Mouse (Mus musculus) hindbrain, embryonic 13.5 days (tissue): ENCODE measurements at regions not wholly inside any gene's neighbourhood (a gene's known extent, or its start where the extent isn't known, plus 50 kb on each side); places are given as distances from the start of the nearest gene placed in this dataset.
A peak's percentile ranks its signal among the peaks of the same experiment; 100 is the strongest.

Experiments
- ATAC-seq: fragments of 200-750 bp; cut with Nextera tagmentation; 2 replicates; pipeline ENCODE4 v1.8.0; 2017; ENCODE audit warnings: moderate TSS enrichment; ENCODE audit not compliant: low FRiP score
- H3K27ac ChIP-seq: fragments of 300-500 bp; sonication (generic); 2 replicates; pipeline ENCODE4 v1.5.1; 2015; ENCODE audit warnings: inconsistent platforms, mild to moderate bottlenecking, moderate library complexity
- H3K27me3 ChIP-seq: fragments of 300-500 bp; sonication (generic); 2 replicates; pipeline ENCODE4 v1.6.1; 2015; ENCODE audit warnings: mild to moderate bottlenecking, inconsistent platforms
- H3K36me3 ChIP-seq: fragments of 300-500 bp; sonication (generic); 2 replicates; pipeline ENCODE4 v1.6.1; 2015; ENCODE audit warnings: mild to moderate bottlenecking, inconsistent platforms
- H3K4me1 ChIP-seq: fragments of 300-500 bp; sonication (generic); replicated peaks from 2 replicates; pipeline ENCODE4 v1.6.1; 2015; ENCODE audit warnings: inconsistent platforms
- H3K4me2 ChIP-seq: fragments of 300-500 bp; sonication (generic); 2 replicates; pipeline ENCODE4 v1.6.1; 2015; ENCODE audit warnings: inconsistent platforms, mild to moderate bottlenecking, moderate library complexity
- H3K4me3 ChIP-seq: fragments of 300-500 bp; sonication (generic); 2 replicates; pipeline ENCODE4 v1.5.1; 2015; ENCODE audit warnings: mild to moderate bottlenecking, inconsistent platforms
- H3K9ac ChIP-seq: fragments of 300-500 bp; sonication (generic); 2 replicates; pipeline ENCODE4 v1.6.1; 2015; ENCODE audit warnings: mild to moderate bottlenecking, inconsistent platforms
- H3K9me3 ChIP-seq: fragments of 300-500 bp; sonication (generic); 2 replicates; pipeline ENCODE4 v1.6.1; 2016; ENCODE audit warnings: inconsistent platforms
- WGBS: fragments of 180-500 bp; shearing (Covaris S2); methylation state at CpG from one replicate; pipeline ENCODE4 v1.1.7; 2015; 5-methylcytosine and 5-hydroxymethylcytosine counted together

DNA sequence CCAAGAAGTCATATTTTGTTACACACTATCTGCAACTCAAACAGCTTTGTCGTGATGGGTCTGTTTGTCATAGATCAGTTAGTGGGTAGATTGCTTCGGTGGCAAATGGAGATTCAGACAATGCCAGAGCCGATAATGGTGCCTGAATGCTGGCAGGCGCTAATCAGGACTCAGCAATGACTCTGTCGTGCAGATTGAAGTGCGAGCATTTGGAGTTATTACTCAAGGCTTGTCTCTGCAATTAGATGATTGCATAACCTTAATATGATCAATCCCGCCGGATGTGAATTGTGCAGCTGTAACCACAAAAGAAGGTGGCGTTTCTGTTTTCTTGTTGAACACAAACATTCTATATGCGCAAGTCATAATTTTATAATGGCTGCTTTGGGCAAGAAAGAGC, 88.8 kb upstream of the Mafb start:
- Histone ChIP-seq H3K4me1 (peaks cover 18% of the 10 kb centered on the region), H3K27ac (no peak overlapping the region), H3K4me2 (no peak overlapping the region), H3K27me3 (peaks cover 37% of the 10 kb centered on the region; the same call in 1 of the 2 replicates), H3K9me3 (no peaks in the 10 kb centered on the region), H3K4me3 (no peak overlapping the region), H3K9ac (no peak overlapping the region), H3K36me3 (no peaks in the 10 kb centered on the region)
- no peak for ATAC-seq
- WGBS = 75% methylated on average over 10 of the region's 10 CpGs

DNA sequence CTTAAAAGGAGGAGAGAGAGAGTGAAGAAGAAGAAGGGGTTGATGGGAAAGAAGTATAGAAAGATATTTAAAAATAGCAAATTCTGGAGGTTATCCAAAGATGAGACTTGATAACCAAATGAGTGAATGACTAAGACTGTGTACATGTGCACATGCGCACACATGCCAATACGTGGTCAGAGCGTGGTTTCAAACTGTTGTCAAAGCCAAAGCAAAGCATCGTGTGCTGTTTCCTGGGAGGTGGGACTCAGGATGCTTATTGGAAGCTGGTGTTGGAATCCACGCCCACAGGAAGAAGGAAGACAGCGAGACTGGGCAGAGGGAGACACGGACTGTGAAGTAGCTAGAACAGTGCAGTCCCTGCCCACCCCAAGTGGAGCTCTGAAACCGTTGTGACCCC, 89.8 kb upstream of the Mafb start:
- no peaks in the 10 kb centered on the region for H3K9me3 ChIP-seq
- peaks cover 34% of the 10 kb centered on the region; the same call in 1 of the 2 replicates for H3K27me3 ChIP-seq
- 86% methylated on average over 8 of the region's 8 CpGs for WGBS
- no peak for ATAC-seq
- no peak overlapping the region for H3K27ac ChIP-seq
- H3K9ac ChIP-seq = no peak overlapping the region
- H3K4me3 ChIP-seq = no peak overlapping the region
- H3K4me2 ChIP-seq = no peak overlapping the region
- peaks cover 8% of the 10 kb centered on the region for H3K4me1 ChIP-seq
- H3K36me3 ChIP-seq = no peaks in the 10 kb centered on the region

DNA sequence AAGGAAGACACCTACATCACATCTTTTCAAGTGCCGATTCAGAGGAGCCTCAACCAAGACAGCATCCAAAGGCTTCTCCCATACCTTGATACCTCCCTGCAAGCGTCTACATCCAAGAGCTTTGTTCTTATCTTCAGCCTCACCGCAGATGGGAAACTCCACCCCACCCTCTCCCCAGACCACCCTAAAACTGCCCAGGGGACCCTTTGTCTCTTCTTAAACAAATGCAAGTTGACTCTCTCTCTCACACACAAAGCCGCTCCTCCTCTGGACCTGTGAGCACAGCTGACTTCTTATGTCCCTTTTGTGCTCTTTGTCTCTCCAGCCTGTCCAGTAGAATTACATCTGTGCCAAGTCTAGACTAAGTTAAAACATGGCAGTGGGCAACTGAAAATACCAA, 104.7 kb upstream of the Mafb start:
- no peak overlapping the region for H3K27ac ChIP-seq
- peaks cover 11% of the 10 kb centered on the region for H3K4me1 ChIP-seq
- no peak for ATAC-seq
- H3K4me3 ChIP-seq = no peak overlapping the region
- 35% methylated on average over 4 of the region's 4 CpGs for WGBS
- H3K27me3 ChIP-seq = peaks cover 36% of the 10 kb centered on the region
- H3K9me3 ChIP-seq = no peaks in the 10 kb centered on the region
- H3K4me2 ChIP-seq = no peak overlapping the region
- H3K36me3 ChIP-seq = no peaks in the 10 kb centered on the region
- H3K9ac ChIP-seq = no peak overlapping the region

DNA sequence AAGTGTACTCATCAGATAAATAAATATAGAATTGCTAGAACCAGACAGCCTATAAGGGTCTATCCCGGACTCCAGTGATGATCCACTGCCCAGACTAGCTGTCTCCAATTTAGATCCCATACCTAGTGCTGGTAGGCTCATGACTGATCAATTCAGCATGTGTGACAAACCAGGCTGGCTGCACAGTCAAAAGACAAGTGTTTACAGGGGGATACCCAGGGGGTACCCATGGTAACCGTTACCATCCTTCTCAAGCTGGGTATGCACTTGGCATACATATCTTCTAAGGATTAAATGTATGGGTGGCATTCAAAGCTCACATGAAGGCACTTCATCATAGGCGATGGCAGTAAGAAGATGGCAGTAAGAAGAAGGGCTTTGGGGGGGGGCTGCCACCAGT, 109.3 kb upstream of the Mafb start:
- H3K4me2 ChIP-seq = no peak overlapping the region
- H3K9ac ChIP-seq = no peak overlapping the region
- H3K4me1 ChIP-seq = peaks cover 24% of the 10 kb centered on the region
- no peak for ATAC-seq
- 82% methylated on average over 3 of the region's 3 CpGs for WGBS
- H3K27ac ChIP-seq = no peak overlapping the region
- no peaks in the 10 kb centered on the region for H3K36me3 ChIP-seq
- peaks cover 43% of the 10 kb centered on the region for H3K27me3 ChIP-seq
- H3K4me3 ChIP-seq = no peak overlapping the region
- H3K9me3 ChIP-seq = no peaks in the 10 kb centered on the region

DNA sequence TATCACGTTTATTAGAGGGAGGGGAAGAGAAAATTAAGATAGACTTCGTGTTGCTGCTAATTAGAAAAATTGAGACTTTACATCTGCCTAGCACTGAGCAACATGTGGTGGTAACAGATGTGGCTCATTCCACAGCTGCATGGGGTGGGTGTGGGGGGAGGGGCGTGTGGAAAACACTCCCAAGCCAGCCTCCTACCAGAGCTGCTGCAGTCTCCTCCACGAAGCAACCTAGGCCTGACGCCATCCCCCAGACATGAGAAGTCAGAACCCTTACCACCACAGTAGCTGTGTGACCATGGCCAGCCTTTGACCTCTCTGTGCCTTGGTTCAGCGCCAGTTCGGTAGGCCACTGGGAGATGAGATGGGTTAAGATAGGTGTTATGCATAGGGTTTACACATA, 112.4 kb upstream of the Mafb start:
- no peaks in the 10 kb centered on the region for H3K9me3 ChIP-seq
- no peak for ATAC-seq
- WGBS = 67% methylated on average over 7 of the region's 7 CpGs
- peaks cover 62% of the 10 kb centered on the region for H3K27me3 ChIP-seq
- H3K4me2 ChIP-seq = no peak overlapping the region
- no peak overlapping the region for H3K4me3 ChIP-seq
- no peak overlapping the region for H3K27ac ChIP-seq
- H3K4me1 ChIP-seq = peaks cover 13% of the 10 kb centered on the region
- no peak overlapping the region for H3K9ac ChIP-seq
- no peaks in the 10 kb centered on the region for H3K36me3 ChIP-seq

DNA sequence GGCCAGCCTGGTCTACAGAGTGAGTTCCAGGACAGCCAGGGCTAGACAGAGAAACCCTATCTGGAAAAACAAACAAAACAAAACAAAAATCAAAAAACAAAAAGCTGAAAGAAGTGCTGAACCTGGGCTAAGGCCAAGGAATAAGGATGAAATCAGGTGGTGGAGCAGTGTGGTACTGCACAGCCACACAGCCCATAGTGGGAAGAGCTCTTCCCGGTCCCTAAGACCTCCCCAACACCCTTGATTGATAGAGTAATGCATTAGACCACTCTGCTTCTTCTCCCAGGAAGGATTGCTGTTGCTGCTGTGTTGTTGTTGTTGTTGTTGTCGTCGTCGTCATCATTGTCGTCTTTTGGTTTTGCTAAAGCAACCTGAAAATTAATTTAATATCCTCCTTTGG, 118.2 kb upstream of the Mafb start:
- Histone ChIP-seq H3K4me1 (peaks cover 6% of the 10 kb centered on the region), H3K36me3 (no peaks in the 10 kb centered on the region), H3K9ac (no peak overlapping the region), H3K27me3 (peaks cover 68% of the 10 kb centered on the region), H3K9me3 (no peaks in the 10 kb centered on the region), H3K4me2 (no peak overlapping the region), H3K27ac (no peak overlapping the region), H3K4me3 (no peak overlapping the region)
- 68% methylated on average over 5 of the region's 5 CpGs for WGBS
- no peak for ATAC-seq

DNA sequence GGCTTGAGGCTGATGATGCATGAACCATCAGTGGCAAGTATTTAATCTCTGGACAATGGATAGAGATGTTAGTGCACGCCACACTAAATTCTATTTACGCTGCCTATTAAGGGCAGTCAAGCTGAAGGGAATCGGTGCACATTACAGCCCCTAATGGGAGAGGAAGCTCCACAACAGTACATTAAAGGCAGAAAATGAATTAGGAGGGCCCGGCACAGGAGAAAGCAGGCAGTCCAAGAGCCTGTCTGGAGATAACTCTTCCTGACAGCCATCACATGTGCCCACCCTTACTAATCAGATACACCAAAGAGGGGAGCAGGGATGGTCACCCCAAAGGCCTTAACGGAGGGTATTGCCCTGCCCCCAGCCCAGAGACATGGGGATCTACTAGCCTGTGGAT, 118.7 kb upstream of the Mafb start:
- H3K4me2 ChIP-seq = no peak overlapping the region
- H3K27me3 ChIP-seq = peaks cover 68% of the 10 kb centered on the region
- no peak overlapping the region for H3K9ac ChIP-seq
- peaks cover 6% of the 10 kb centered on the region for H3K4me1 ChIP-seq
- no peak overlapping the region for H3K27ac ChIP-seq
- H3K9me3 ChIP-seq = no peaks in the 10 kb centered on the region
- no peaks in the 10 kb centered on the region for H3K36me3 ChIP-seq
- H3K4me3 ChIP-seq = no peak overlapping the region
- ATAC-seq = 0 out of 2 replicates have a peak, but pooled peaks have one; percentile 24
- 30% methylated on average over 5 of the region's 5 CpGs for WGBS

DNA sequence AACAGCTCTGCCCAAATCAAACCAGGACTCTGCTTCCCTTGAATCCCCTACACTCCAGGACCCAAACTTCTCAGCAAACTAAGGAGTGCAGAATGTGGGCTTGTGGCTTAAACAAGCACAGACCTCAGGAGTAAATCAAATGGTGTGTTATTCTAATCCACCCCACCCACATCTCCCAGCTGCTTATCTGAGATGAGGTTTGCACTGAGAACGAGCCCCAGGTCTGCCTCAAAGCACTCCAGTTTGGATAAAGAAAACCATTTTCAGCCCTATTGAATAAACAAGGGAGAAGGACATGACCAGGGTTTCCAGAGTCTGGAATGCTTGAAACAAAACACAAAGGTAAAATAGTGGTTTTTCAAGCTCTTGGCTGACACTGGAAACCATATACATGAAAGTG, 132.9 kb upstream of the Mafb start:
- Histone ChIP-seq H3K27ac (no peak overlapping the region), H3K36me3 (no peaks in the 10 kb centered on the region), H3K27me3 (peaks cover 88% of the 10 kb centered on the region), H3K9ac (no peak overlapping the region), H3K4me3 (no peak overlapping the region), H3K9me3 (no peaks in the 10 kb centered on the region), H3K4me2 (no peak overlapping the region), H3K4me1 (peaks cover 28% of the 10 kb centered on the region)
- ATAC-seq = no peak
- WGBS = 50% methylated on average over 1 of the region's 1 CpGs

DNA sequence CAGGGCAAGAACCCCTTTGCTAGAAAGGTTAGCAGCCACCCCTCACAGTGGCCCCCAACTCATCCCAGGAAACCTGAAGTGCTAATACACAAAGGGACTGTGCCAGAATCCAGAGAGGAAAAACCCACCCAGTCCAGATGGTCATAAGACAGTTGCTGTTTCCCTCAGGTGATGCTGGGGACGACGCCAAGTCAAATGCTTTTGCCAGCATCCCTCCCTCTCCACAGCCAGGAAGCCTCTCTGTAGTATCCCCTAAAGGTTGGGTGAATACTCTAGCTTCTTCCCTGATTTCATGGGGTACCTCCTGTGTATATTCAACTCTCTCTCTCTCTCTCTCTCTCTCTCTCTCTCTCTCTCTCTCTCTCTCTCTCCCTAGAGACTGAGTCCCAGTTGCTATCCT, 136.0 kb upstream of the Mafb start:
- no peaks in the 10 kb centered on the region for H3K9me3 ChIP-seq
- H3K4me3 ChIP-seq = no peak overlapping the region
- no peak for ATAC-seq
- no peaks in the 10 kb centered on the region for H3K36me3 ChIP-seq
- peaks cover 36% of the 10 kb centered on the region for H3K4me1 ChIP-seq
- H3K4me2 ChIP-seq = no peak overlapping the region
- WGBS = 68% methylated on average over 2 of the region's 2 CpGs
- no peak overlapping the region for H3K9ac ChIP-seq
- H3K27ac ChIP-seq = no peak overlapping the region
- H3K27me3 ChIP-seq = peaks cover 87% of the 10 kb centered on the region

DNA sequence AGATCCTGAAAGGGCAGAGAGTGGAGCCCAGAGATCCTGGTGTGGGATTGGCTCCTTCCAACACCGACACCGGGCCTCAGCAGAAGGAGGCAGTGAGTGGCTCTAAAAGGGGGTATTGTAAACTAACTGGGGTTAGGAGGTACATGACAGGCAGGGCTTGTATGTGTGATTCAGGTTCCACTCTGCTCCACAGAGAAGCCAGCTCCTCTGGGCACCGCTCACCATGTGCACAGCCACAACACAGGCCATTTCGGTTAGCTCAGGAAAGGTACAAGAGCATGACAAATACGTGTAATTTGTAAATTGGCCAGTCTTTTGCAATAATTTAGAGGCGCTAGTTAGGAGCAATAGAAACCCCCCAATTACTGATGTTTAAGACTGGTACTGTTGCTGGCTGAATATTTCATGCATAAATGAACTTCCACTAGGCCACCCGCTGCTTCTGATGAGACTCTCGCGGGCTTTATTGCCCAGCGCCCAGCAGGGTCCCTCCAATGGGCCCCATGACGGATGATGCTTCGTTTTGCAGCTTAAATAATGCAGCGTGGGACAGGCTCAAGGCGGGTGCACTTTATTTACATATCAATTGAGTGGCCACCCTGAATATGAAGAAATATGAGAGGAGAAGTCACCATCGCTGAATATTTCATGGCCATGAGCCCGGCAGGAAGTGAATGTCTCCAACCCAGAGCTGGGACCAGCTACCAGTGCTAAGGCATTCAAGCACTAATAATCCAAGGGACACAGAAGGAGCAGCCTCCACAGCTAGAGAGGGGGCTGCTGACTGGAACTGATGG, 136.9 kb upstream of the Mafb start:
- Histone ChIP-seq H3K27ac (no peak overlapping the region; the same call in 1 of the 2 replicates), H3K9ac (no peak overlapping the region), H3K4me1 (peaks cover 40% of the 10 kb centered on the region), H3K4me2 (no peak overlapping the region), H3K9me3 (no peaks in the 10 kb centered on the region), H3K36me3 (no peaks in the 10 kb centered on the region), H3K27me3 (peaks cover 85% of the 10 kb centered on the region), H3K4me3 (no peak overlapping the region)
- peak; percentile 55 for ATAC-seq
- 29% methylated on average over 16 of the region's 16 CpGs for WGBS

DNA sequence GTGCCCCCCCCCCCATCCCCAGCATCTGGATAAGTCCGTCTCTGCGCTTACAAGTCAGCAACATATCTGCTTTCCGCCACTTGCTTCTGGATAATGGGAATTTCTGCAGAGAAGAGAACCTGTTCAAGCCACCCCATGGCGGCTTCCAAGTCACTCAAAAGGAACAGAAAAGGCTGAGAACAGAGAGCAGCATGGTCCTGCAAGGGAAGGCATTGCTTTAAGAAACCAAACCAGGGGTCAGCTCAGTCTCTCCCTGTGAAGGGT, 137.5 kb upstream of the Mafb start:
- peaks cover 38% of the 10 kb centered on the region for H3K4me1 ChIP-seq
- ATAC-seq = no peak
- no peaks in the 10 kb centered on the region for H3K36me3 ChIP-seq
- H3K9ac ChIP-seq = no peak overlapping the region
- no peak overlapping the region for H3K27ac ChIP-seq
- H3K27me3 ChIP-seq = peaks cover 85% of the 10 kb centered on the region
- no peaks in the 10 kb centered on the region for H3K9me3 ChIP-seq
- no peak overlapping the region for H3K4me3 ChIP-seq
- WGBS = 33% methylated on average over 4 of the region's 4 CpGs
- H3K4me2 ChIP-seq = no peak overlapping the region

DNA sequence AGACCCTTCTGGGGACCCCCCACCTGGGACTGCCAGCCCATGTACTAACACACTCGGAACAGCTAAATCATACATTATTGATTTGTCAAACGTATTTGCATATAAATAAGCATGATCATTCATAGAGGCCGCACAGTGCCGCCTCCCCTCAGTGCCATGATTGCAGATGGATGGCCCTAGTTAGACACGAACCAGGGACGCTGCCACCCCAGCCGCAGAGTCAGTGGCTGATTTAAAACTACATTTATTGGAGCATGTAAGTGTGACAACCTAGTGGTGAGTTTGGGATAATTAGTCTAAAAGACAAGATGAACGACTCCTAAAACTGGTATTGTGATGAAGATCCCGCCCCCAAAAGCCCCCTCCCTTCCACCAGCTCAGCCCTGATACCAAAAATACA, 138.3 kb upstream of the Top1 start:
- Histone ChIP-seq H3K9me3 (no peaks in the 10 kb centered on the region), H3K9ac (no peak overlapping the region), H3K4me3 (no peak overlapping the region), H3K27me3 (peaks cover 88% of the 10 kb centered on the region), H3K4me1 (peaks cover 32% of the 10 kb centered on the region), H3K27ac (peak overlapping the region; percentile 53), H3K4me2 (0 out of 2 replicates have a peak overlapping the region, but pooled peaks have one; percentile 3), H3K36me3 (no peaks in the 10 kb centered on the region)
- WGBS = 26% methylated on average over 9 of the region's 9 CpGs
- ATAC-seq = no peak

DNA sequence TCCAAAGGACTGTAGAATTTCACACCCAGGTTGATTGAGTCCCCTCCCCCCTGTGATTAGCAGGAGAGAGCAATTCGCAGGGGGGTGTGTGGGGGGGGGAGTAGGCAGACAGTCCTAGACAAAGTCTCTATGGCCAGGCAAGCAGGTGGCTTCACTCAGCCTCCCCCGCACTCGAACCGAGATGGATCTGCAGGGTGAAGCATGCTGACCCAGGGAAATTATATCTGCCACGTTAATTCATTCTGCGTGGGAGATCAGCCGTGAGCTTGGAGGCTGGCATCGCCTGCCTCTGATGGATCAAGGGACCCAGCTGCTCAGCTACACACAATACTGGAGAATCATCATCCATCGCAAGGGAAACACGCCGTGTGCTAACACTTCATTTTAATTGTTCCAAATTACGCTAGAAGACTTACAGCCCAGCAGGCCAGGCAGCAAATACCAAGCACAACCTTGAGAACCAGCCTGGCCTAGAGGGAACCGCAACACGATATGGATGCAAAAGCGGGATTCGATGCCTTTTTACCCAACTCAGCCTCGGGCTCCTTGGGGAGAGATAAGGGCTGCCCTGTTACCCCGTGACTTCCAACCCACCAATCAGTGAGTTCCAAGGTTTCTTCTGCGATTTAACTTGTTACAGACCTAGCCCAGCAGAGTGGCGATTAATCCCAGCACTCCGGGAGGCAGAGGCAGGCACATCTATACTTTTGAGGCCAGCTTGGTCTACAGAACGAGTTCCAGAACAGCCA, 137.7 kb upstream of the Top1 start:
- Histone ChIP-seq H3K4me1 (peaks cover 30% of the 10 kb centered on the region), H3K9ac (0 out of 2 replicates have a peak overlapping the region, but pooled peaks have one; percentile 26), H3K9me3 (no peaks in the 10 kb centered on the region), H3K27me3 (peaks cover 88% of the 10 kb centered on the region), H3K4me2 (peak overlapping the region; percentile 3; the same call in 1 of the 2 replicates), H3K27ac (peak overlapping the region; percentile 53), H3K36me3 (no peaks in the 10 kb centered on the region), H3K4me3 (no peak overlapping the region)
- WGBS = 38% methylated on average over 22 of the region's 22 CpGs
- ATAC-seq = peak; percentile 66
